Mouse (Mus musculus) WW6 (cell line): ENCODE results near the gene Bpifb1.
"Not testable (repeated sequence)": the region's sequence is repeated elsewhere in the genome, so short reads cannot be mapped to it uniquely, and the experiment has no call there.

ENCODE experiments used
- DNase-seq: peaks from one replicate; pipeline ENCODE4 v3.0.0-alpha.2; 2013; ENCODE audit warnings: low read depth, low spot score

Bpifb1 gene

DNA sequence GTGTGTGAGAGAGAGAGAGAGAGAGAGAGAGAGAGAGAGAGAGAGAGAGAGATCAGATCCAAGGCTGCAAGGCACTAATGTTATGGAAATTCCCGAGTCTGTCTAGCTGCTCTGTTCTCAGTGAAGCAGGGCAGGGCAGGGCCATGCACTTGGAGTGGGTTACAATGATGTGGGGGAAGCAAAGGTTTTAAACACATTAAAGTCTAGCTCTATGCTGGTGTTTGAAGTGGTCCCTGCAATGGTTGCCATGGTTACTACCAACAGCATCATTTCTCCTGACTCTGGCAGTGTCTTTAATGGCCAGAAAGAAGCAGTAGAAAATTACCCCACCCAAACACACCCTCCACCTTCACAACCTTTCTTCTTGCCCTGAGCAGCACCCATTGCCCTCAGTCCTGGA is 20.5 kb downstream of the Bpifb1 start:
- no peak for DNase-seq

DNA sequence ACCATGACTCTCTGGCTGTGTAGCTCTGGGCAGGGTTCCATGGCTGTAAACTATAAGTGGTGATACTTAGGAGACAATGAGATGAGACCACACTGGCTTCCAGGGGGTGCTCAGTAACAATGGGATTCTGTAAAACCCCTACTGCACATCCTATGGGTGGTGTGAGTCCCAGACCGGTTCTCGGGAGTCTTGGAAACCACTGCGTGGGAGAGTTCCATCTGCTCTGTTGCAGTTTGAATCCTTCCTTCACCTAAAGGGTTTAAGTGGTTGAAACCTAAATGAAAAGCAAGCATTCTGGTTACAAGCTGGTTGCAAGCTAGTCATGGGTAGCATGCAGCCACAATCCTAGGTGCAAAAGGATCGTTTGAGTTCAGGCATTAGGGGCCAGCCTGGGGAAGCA is 21.3 kb downstream of the Bpifb1 start:
- DNase-seq: no peak

DNA sequence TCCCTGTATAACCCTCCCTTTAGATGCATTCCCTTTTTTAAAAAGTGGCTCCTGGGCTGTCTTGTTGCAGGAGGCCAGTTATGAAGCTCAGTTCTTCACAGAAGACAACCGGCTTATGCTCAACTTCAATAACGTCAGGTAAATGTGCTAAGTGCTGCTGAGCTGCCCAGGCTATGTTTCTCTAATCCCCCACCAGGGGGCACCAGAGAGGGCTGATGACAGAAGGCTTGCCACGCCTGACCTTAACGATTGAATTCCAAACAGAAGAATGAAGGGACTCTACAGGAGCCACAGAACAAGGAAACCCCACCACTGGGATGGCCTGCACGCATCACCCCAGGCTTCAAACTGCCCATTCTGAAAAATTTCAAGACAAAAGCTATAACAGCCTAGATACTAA is 24.6 kb downstream of the Bpifb1 start:
- DNase-seq: peak; percentile 52

DNA sequence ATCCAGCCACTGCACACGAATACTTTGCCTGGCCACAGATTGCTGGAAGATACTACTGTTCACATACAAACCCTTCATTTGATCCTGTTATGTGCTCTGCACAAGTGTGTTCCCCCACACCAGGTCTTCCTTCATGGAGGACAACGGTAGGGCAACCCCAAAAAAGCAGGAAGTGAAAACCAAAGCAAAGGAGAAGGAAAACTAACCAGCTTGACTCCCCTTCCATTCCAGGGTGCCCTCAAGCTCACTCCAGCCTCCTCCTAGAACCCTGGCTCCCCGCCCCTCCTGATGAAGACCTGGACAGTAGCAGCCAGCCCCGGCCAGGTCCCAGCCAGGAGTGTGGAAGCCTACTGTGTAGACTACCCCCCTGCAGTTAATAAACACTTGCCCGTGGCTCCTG is 29.3 kb downstream of the Bpifb1 start:
- DNase-seq: no peak

DNA sequence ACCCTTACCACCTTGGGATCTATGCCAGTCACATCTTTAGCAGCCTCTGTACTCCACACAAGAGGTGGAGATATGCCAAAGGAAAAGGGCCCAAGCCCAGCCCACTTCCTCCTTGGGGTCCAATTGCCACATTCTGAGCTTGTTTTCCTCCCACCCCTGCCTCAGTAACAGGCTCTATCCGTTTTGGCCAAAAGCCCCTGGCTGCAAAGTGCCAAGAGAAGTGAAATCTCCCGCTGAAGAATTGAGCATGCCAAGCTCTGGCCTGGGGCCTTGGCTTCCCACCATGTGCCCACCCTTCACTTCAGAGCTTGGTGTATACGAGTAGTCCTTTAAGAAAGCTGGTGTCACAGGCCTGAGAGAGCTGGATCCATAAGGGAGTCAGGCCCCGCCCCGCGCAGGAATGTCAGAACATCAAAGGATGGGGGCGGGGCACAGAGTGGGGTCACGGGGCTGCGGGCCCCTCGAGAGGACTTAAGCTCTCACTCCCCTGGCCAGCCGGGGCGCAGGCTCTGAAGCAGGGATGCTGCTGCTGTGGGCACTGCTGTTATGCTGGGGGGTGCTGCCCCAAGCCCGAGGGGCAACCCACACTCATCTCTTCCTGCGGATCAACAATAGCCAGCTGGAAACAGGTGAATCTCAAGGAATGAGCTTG is 32.8 kb downstream of the Bpifb1 start, which contains the start of gene Bpifb5:
Gene Bpifb5 (plus strand): TSS at position 478 of the 652 bp plus-strand sequence.
- peak; percentile 38 for DNase-seq

DNA sequence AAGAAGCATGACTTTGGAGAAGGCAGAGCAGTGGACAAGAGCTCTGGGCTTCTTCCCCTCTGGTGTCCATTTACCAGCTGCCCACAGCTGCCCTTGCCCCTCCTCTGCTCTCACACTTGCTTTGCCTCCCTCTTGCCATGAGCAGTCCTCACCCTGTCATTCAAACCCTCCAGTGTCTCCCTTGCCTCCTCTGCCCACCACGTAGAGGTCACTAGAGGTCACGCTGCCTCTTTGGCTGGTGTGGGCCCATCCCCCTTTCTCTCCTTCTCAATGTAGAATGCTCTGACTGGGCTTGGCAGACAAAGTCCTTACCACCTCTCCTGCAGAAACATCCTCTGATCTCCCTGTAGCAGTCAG is 33.3 kb downstream of the Bpifb1 start:
- DNase-seq: no peak

DNA sequence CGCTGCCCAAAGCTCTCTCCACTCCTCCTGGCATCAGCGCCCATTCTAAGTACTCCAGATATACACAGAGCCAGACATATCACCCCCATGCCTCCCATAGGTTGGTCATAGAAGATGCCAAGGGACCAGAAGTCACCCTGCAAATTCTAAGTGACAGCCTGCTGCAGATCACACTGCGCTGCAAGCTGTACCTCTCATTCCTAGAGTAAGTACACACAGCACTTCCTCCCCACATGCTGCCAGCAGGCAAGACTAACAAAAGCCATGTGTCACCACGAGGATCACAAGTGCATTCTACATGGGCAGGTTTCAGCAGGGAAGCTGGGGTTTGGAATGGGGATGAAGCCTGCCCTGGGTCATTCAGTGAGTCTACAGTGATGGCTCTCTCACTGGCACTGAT is 36.4 kb downstream of the Bpifb1 start:
- no peak for DNase-seq

DNA sequence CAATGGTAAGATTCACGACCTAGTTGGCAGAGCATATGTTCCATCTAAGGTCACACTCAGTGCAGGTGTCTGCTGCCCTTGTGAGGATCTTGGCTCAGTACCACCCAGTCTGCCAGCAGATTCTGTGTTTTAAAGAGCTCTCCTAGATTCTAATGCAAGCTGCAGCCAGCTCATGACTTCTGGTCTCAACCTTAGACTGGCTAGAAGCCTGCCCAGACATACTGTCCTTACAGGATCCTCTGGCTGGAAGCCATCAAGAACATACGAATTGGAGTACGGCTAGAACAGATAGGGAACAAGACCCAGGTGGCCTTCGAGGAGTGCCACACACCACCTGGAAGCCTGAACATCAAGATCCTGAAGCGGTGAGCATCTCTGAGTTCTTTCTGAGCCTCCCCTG is 37.2 kb downstream of the Bpifb1 start:
- no peak for DNase-seq

DNA sequence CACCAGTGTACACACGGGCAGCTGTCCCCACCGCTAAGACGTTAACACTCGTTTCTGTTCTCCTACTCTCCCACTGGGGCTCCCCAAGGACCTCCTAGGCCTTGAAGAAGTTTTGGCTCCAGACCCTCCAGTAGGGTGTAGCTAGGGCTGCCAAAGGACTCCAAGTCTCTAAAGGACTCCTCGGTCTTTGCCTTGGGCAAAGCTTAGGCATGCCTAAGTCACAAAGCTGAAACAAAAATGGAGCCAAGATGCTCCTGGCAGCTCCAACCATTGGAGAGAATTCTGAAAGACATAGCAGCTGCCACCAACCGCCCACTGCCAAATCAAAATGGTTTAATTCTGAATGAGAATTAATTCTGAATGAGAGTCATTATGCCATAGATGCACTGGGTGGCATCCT is 42.8 kb downstream of the Bpifb1 start:
- no peak for DNase-seq

DNA sequence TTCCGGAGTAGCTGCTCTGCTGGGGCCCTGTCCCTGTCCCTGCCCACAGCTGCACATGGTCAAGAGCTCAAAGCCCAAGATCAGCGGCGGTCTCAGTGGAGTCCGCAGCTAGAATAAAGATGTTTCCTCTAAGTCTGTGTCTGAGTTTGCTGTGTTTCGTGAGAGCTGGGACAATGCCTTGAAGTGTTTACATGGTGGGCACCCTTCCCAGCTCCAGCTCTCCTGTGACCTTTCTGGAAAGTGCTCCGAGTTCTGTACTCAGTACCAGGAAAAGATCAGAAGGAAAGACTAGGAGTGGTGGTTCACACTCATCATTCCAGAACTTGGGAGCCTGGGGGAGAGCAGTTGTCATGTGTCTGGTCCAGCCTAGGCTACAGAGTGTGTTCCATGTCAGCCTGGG is 50.2 kb downstream of the Bpifb1 start:
- no peak for DNase-seq

DNA sequence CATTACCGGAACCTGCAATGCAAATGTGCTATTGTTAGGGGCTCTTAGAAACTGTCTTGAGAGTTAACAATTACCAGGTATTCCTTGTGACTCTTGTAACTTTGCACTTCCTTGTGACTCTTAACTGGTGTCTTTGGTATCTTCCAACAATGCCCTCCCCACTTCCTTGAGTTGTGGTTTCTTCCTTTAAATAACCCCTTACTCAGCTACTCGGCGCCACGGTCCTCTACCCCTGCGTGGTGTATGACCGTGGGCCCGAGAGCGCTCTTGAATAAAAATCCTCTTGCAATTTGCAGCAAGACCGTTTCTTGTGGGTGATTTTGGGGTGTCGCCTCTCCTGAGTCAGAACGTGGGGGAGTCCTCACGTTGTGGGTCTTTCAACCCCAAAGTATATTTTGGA is 52.1 kb downstream of the Bpifb1 start:
- DNase-seq: not testable (repeated sequence)

DNA sequence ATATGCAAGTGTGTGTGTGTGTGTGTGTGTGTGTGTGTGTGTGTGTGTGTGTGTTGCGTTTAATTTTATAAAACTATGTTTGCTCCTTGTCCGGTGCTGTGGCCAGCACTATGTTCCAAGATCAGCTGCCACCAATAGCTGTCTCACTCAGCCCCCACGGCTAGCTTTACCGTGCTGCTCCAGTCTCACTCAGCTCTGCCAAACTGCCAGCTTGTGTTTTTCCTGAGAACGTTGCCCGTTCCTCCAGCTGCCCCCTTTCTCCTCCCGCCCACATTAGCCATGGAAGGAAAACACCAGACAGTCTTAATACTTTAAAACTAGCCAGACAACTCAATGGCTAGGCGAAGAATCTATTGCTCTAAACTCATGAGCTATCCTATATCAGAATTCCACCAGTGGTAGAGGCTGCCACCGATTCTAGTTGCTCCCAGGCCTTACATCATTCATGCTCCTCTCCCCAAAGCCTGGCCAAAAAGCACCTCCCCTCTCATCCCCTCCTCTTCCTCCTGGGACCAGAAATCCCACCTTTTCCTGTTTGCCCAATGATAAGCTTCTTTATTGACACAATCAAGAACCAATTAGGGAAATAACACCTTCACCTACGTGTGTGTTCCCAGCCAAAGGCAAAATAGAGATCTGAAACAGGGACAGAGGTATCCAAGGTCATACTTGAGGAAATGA is 52.9 kb downstream of the Bpifb1 start:
- no peak for DNase-seq

DNA sequence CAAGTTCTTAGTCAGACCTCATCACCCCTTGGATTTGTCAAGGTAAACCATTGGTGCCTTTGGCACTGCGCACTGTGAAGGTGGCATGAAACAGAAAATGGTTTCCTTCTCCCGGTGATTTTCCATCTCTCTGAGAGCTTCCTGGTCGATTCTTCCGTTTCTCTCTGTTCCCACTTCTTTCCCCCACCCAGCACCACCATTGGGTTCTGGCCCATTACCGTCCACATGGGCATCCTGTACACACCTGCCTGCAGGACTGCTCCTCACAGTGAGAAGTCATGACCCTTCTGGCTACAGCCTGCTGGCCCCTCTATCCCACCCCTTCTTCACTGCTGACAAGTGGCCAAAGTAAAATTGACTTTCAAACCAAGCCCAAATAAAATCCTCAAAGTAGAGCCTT is 54.7 kb downstream of the Bpifb1 start:
- DNase-seq: no peak

DNA sequence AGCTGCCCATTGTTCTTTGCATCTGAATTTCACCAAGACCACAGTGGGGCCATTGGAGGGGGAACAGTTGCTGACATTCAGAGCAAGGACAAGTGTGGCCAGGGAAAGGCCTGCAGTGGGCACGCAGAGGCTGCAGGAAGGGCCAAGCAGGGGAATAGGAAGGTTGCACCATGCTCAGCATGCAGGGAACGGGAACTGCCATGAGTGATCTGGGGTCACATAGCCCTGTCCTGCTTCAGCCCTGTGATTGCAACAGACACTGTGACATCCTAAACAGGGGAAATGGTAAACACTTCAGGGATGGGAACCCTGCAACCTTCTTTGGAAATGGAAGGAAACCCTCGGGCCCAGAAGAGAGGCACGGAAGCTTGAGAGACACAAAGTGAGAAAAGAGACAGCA is 64.6 kb downstream of the Bpifb1 start:
- not testable (repeated sequence) for DNase-seq

DNA sequence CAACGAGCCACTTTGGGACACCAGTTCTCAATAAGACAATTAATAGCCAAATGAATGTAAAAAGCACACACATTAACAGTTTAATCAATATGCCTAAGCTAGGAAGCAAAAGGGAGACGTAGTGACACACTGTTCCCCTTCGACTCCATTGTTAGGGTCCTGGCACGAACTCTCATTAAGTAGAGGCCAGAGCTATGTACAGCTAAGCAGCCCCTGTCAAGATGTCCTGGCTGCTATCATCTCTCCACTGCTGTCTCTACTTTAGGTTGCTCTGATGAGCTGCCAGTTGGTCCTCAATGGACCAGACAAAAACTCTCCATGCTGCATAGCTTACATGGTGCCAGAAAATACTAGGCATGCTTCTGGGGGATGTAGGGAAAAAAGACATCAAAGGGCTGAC is 65.2 kb downstream of the Bpifb1 start:
- DNase-seq: no peak

DNA sequence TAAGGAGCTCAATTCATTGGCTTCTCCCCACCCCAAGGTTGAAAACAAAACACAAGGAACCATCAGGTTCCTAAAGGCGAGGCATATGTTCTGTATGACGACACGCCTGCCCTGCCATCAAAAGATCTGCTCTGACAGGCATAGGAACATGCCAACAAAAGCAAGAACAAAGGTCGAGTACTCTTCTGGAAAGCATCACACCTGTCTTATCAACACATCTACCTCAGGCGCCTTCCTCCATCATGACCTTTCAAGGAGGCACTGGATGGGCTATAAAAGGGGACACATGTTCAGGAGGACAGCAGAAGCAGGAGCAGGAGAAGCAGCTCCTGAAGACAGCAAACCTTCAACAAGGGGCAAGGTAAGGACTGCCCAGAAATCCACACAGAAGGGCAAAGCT is 66.9 kb downstream of the Bpifb1 start, which contains the start of gene Bpifb9a:
Gene Bpifb9a (plus strand): TSS at position 301 of the 400 bp plus-strand sequence.
- DNase-seq: not testable (repeated sequence)

DNA sequence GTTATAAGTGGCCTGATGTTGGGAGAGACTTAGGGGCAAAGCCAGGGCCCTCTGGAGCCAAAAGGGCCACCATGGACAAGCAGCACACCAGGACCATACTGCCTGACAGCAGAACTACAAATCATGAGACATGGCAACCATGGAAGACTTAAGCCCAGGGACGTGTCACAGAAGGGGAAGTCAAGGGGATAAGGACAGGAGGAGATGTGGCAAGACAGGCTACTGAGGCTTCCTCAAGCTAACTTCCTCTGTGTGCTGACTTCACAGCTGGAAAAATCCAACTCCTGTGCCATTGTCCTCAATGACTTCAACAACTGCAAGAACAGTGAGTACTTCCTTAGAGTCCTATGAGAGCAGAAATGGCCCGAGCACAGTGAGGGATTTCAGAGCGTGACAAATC is 73.8 kb downstream of the Bpifb1 start:
- DNase-seq: not testable (repeated sequence)
